Comparison of ENCODE assay signal across 8 mouse cellular contexts in genomic region chr8:111875758-111876157, GRCm38 (mm10). TPM values are rescaled to one million over a fixed set of nuclear protein-coding genes. Genes with fewer than 3 reads are reported as not detected.
A peak's percentile ranks its signal among the peaks of the same experiment; 100 is the strongest.
DNase-seq lines count a peak whose midpoint lies in the region; ATAC-seq lines count a peak whose summit lies in the region.

No protein-coding gene starts in this region.

- peak overlapping the region; percentile 93 for H3K4me2 ChIP-seq in heart, embryonic 12.5 days
- peak overlapping the region; percentile 86 for H3K4me2 ChIP-seq in neural tube, embryonic 12.5 days (replicated peaks)

- H3K9me3 ChIP-seq in heart, embryonic 12.5 days (replicated peaks) = no peaks in the 10 kb centered on the region; the same call in 1 of the 2 replicates
- no peaks in the 10 kb centered on the region for H3K9me3 ChIP-seq in limb, embryonic 10.5 days (replicated peaks)
- H3K9me3 ChIP-seq in neural tube, embryonic 12.5 days = no peaks in the 10 kb centered on the region

- peak overlapping the region; percentile 82 for H3K9ac ChIP-seq in heart, embryonic 12.5 days
- peak overlapping the region; percentile 70 for H3K9ac ChIP-seq in neural tube, embryonic 12.5 days

- 21% methylated on average over 9 of the region's 9 CpGs for WGBS in heart, embryonic 12.5 days
- 29% methylated on average over 9 of the region's 9 CpGs for WGBS in limb, embryonic 10.5 days
- 26% methylated on average over 9 of the region's 9 CpGs for WGBS in neural tube, embryonic 12.5 days

- ATAC-seq in heart, embryonic 12.5 days (ENCODE audit: insufficient number of reproducible peaks, low FRiP score) = no peak
- no peak for ATAC-seq in neural tube, embryonic 12.5 days (ENCODE audit: low FRiP score, low read depth)

- no peaks in the 10 kb centered on the region for H3K27me3 ChIP-seq in heart, embryonic 12.5 days (replicated peaks)
- H3K27me3 ChIP-seq in limb, embryonic 10.5 days (ENCODE audit: low read depth, poor library complexity, severe bottlenecking) = no peaks in the 10 kb centered on the region
- H3K27me3 ChIP-seq in neural tube, embryonic 12.5 days (replicated peaks) = no peaks in the 10 kb centered on the region

- DNase-seq in cerebellum, adult 11 months = peak; percentile 30
- DNase-seq in cerebellum, postnatal 4 days (ENCODE audit: low spot score in 2 of 2) = no peak
- DNase-seq in MN1 (ENCODE audit: low spot score) = peak; percentile 60
- DNase-seq in limb, embryonic 10.5 days (ENCODE audit: low spot score) = no peak
- DNase-seq in layer of hippocampus, postnatal 25 days (ENCODE audit: extremely low spot score in 1 of 2, low spot score in 1 of 2) = no peak
- no peak for DNase-seq in embryo, embryonic 10.5 days (ENCODE audit: low spot score)

- H3K27ac ChIP-seq in heart, embryonic 12.5 days (ENCODE audit: poor library complexity, severe bottlenecking) = peak overlapping the region; percentile 44; the same call in 1 of the 2 replicates
- H3K27ac ChIP-seq in limb, embryonic 10.5 days = peak overlapping the region; percentile 93
- no peak overlapping the region for H3K27ac ChIP-seq in neural tube, embryonic 12.5 days

- peaks cover 8% of the 10 kb centered on the region; the same call in 1 of the 2 replicates for H3K36me3 ChIP-seq in heart, embryonic 12.5 days
- 0 out of 2 replicates have a peak, but pooled peaks cover 6% of the 10 kb centered on the region for H3K36me3 ChIP-seq in limb, embryonic 10.5 days
- no peaks in the 10 kb centered on the region for H3K36me3 ChIP-seq in neural tube, embryonic 12.5 days

- peak overlapping the region; percentile 68 for H3K4me3 ChIP-seq in heart, embryonic 12.5 days
- peak overlapping the region; percentile 87 for H3K4me3 ChIP-seq in limb, embryonic 10.5 days
- H3K4me3 ChIP-seq in neural tube, embryonic 12.5 days = peak overlapping the region; percentile 80

- peaks cover 4% of the 10 kb centered on the region for H3K4me1 ChIP-seq in heart, embryonic 12.5 days (replicated peaks)
- peaks cover 10% of the 10 kb centered on the region for H3K4me1 ChIP-seq in limb, embryonic 10.5 days
- H3K4me1 ChIP-seq in neural tube, embryonic 12.5 days = peaks cover 6% of the 10 kb centered on the region; the same call in 1 of the 2 replicates

RNA-seq across cellular contexts. Expression of gene Tmem170, which starts 0.8 kb away (rescaled TPM):
- polyA plus RNA-seq in heart, embryonic 12.5 days (2016; fragmentation: Nextera tagmentation; extraction: Ambion mirVana) = 4.4 and 4.8 TPM in 2 replicates
- 7.9 and 8.9 TPM in 2 replicates for polyA plus RNA-seq in limb, embryonic 10.5 days (2016; fragmentation: Nextera tagmentation; extraction: Ambion mirVana)
- polyA plus RNA-seq in neural tube, embryonic 12.5 days (2016; fragmentation: Nextera tagmentation; extraction: Ambion mirVana) = 6.0 and 7.8 TPM in 2 replicates
- total RNA-seq in layer of hippocampus, postnatal 25 days (2021) = 1 to 10 TPM; 4.1 to 4.3 TPM

RNA-seq across cellular contexts. Expression of gene Cfdp1, which starts 21.7 kb away (rescaled TPM):
- polyA plus RNA-seq in heart, embryonic 12.5 days (2016; fragmentation: Nextera tagmentation; extraction: Ambion mirVana) = 144 and 149 TPM in 2 replicates
- polyA plus RNA-seq in limb, embryonic 10.5 days (2016; fragmentation: Nextera tagmentation; extraction: Ambion mirVana) = 230 and 231 TPM in 2 replicates
- polyA plus RNA-seq in neural tube, embryonic 12.5 days (2016; fragmentation: Nextera tagmentation; extraction: Ambion mirVana) = 177 and 201 TPM in 2 replicates
- 10 to 100 TPM; 77.6 to 81.2 TPM for total RNA-seq in layer of hippocampus, postnatal 25 days (2021)

RNA-seq across cellular contexts. Expression of gene Chst5, which starts 34.5 kb away (rescaled TPM):
- polyA plus RNA-seq in heart, embryonic 12.5 days (2016; fragmentation: Nextera tagmentation; extraction: Ambion mirVana) = 0.12 and 0.45 TPM in 2 replicates
- 1.8 and 2.4 TPM in 2 replicates for polyA plus RNA-seq in limb, embryonic 10.5 days (2016; fragmentation: Nextera tagmentation; extraction: Ambion mirVana)
- 4.8 and 4.9 TPM in 2 replicates for polyA plus RNA-seq in neural tube, embryonic 12.5 days (2016; fragmentation: Nextera tagmentation; extraction: Ambion mirVana)
- total RNA-seq in layer of hippocampus, postnatal 25 days (2021) = under 1 TPM; 0.70 to 0.71 TPM

RNA-seq across cellular contexts. Expression of gene Tmem231, which starts 57.9 kb away (rescaled TPM):
- 5.4 and 7.1 TPM in 2 replicates for polyA plus RNA-seq in heart, embryonic 12.5 days (2016; fragmentation: Nextera tagmentation; extraction: Ambion mirVana)
- 18.0 and 24.2 TPM in 2 replicates for polyA plus RNA-seq in limb, embryonic 10.5 days (2016; fragmentation: Nextera tagmentation; extraction: Ambion mirVana)
- polyA plus RNA-seq in neural tube, embryonic 12.5 days (2016; fragmentation: Nextera tagmentation; extraction: Ambion mirVana) = 15.3 and 16.3 TPM in 2 replicates
- 10 to 100 TPM; 11.2 to 11.5 TPM for total RNA-seq in layer of hippocampus, postnatal 25 days (2021)

Comparison
In these comparisons a context has a peak if more than half of its experiments do, and no peak if none do; other contexts are left out.
1. DNase-seq: peak in cerebellum, adult 11 months (single experiment) and MN1 (single experiment); none in cerebellum, postnatal 4 days (0 of 2), limb, embryonic 10.5 days (single experiment), layer of hippocampus, postnatal 25 days (0 of 2) and embryo, embryonic 10.5 days (single experiment).
2. Peak in every context shown above with its lines, with median percentiles within 50 percentile points of each other: H3K4me3 ChIP-seq.